Mouse (Mus musculus) kidney, adult 2 months (tissue): ENCODE results near the gene Tsga10ip.

Experiments used
- CTCF ChIP-seq: fragments of 200-500 bp; conservative IDR thresholded peaks from 2 replicates; pipeline ENCODE4 v1.5.1; 2011; ENCODE audit warnings: low read depth, mild to moderate bottlenecking, control low read depth, low read length, moderate library complexity, mixed read lengths; ENCODE audit not compliant: insufficient read depth, insufficient read length
- POLR2A ChIP-seq: fragments of 200-500 bp; IDR thresholded peaks from one replicate; pipeline ENCODE4 v1.6.1; 2011; ENCODE audit warnings: low read depth, low read length, control low read depth

GRCm38 (mm10) chr19:5422895-5423443 is 20.6 kb upstream of the Tsga10ip start:
- TF ChIP-seq POLR2A, result no peak
- no peak for TF ChIP-seq CTCF
